Mouse (Mus musculus) kidney, adult 11 months (tissue): Measurements from ENCODE around the gene Axin2.
"Not testable (repeated sequence)": the region's sequence is repeated elsewhere in the genome, so short reads cannot be mapped to it uniquely, and the experiment has no call there.

Source experiments
- DNase-seq: peaks from one replicate; pipeline ENCODE4 v3.0.0; 2022

Axin2 gene

GRCm38 (mm10) chr11:108920158-108920635 lies at the start of gene Axin2:
Axin2 (plus strand) TSS chr11:108920349.
- DNase-seq = peak; percentile 88

GRCm38 (mm10) chr11:108871284-108871683 lies 48.9 kb upstream of the Axin2 start:
- DNase-seq = not testable (repeated sequence)

GRCm38 (mm10) chr11:108871748-108872147 lies 48.4 kb upstream of the Axin2 start:
- no peak for DNase-seq

- no peak for DNase-seq
These were observed 43.4 kb upstream of the Axin2 start for GRCm38 (mm10) chr11:108876633-108877205.

GRCm38 (mm10) chr11:108877520-108877919 lies 42.6 kb upstream of the Axin2 start:
- DNase-seq = no peak

- DNase-seq = no peak
These were observed 39.6 kb upstream of the Axin2 start for GRCm38 (mm10) chr11:108880546-108880945.

- DNase-seq = no peak
These were observed 38.5 kb upstream of the Axin2 start for GRCm38 (mm10) chr11:108881662-108882061.

- DNase-seq = no peak
These were observed 34.8 kb upstream of the Axin2 start for GRCm38 (mm10) chr11:108885276-108885896.

GRCm38 (mm10) chr11:108886060-108886459 lies 34.1 kb upstream of the Axin2 start:
- no peak for DNase-seq

- DNase-seq = peak; percentile 6
These were observed 31.0 kb upstream of the Axin2 start for GRCm38 (mm10) chr11:108889121-108889520.

GRCm38 (mm10) chr11:108890544-108890943 lies 29.6 kb upstream of the Axin2 start:
- DNase-seq = no peak

GRCm38 (mm10) chr11:108891111-108891870 lies 28.9 kb upstream of the Axin2 start:
- DNase-seq = no peak

- no peak for DNase-seq
These were observed 28.2 kb upstream of the Axin2 start for GRCm38 (mm10) chr11:108891871-108892380.

GRCm38 (mm10) chr11:108892406-108892805 lies 27.7 kb upstream of the Axin2 start:
- no peak for DNase-seq

GRCm38 (mm10) chr11:108893232-108893790 lies 26.8 kb upstream of the Axin2 start:
- DNase-seq = no peak

- no peak for DNase-seq
These were observed 26.2 kb upstream of the Axin2 start for GRCm38 (mm10) chr11:108893855-108894510.

- no peak for DNase-seq
These were observed 23.1 kb upstream of the Axin2 start for GRCm38 (mm10) chr11:108897034-108897433.

- DNase-seq = no peak
These were observed 22.1 kb upstream of the Axin2 start for GRCm38 (mm10) chr11:108898063-108898462.

- DNase-seq = no peak
These were observed 21.7 kb upstream of the Axin2 start for GRCm38 (mm10) chr11:108898483-108898882.

GRCm38 (mm10) chr11:108900718-108901488 lies 19.2 kb upstream of the Axin2 start:
- DNase-seq = no peak

GRCm38 (mm10) chr11:108901670-108902069 lies 18.5 kb upstream of the Axin2 start:
- DNase-seq = no peak

GRCm38 (mm10) chr11:108902303-108902702 lies 17.8 kb upstream of the Axin2 start:
- no peak for DNase-seq
